Mouse (Mus musculus): ENCODE data around the gene Sp1.
A peak's percentile ranks its signal among the peaks of the same experiment; 100 is the strongest.

The Sp1 gene

GRCm38 (mm10) chr15:102405489-102406195 lies at the start of gene Sp1:
TSS of gene Sp1 (plus strand) at chr15:102406143.
- peak; percentile 98 for DNase-seq (ENCODE audit: low spot score)

GRCm38 (mm10) chr15:102356501-102357325 lies 49.2 kb upstream of the Sp1 start:
- no peak for DNase-seq (ENCODE audit: low spot score)

GRCm38 (mm10) chr15:102358126-102358525 lies 47.8 kb upstream of the Sp1 start:
- DNase-seq (ENCODE audit: low spot score) = no peak

- DNase-seq (ENCODE audit: low spot score) = no peak
Measured at GRCm38 (mm10) chr15:102358834-102359233, 47.1 kb upstream of the Sp1 start.

GRCm38 (mm10) chr15:102362648-102363047 lies 43.3 kb upstream of the Sp1 start:
- DNase-seq (ENCODE audit: low spot score) = no peak

GRCm38 (mm10) chr15:102364678-102365077 lies 41.3 kb upstream of the Sp1 start:
- no peak for DNase-seq (ENCODE audit: low spot score)

GRCm38 (mm10) chr15:102366238-102366637 lies 39.7 kb upstream of the Sp1 start:
- no peak for DNase-seq (ENCODE audit: low spot score)

- DNase-seq (ENCODE audit: low spot score) = no peak
Measured at GRCm38 (mm10) chr15:102366733-102367344, 39.1 kb upstream of the Sp1 start, which contains the start of gene Sp7. TSS of gene Sp7 (minus strand) at chr15:102367182.

GRCm38 (mm10) chr15:102369972-102370371 lies 36.0 kb upstream of the Sp1 start:
- no peak for DNase-seq (ENCODE audit: low spot score)

- DNase-seq (ENCODE audit: low spot score) = no peak
Measured at GRCm38 (mm10) chr15:102370727-102371126, 35.2 kb upstream of the Sp1 start.

GRCm38 (mm10) chr15:102376453-102377162 lies 29.3 kb upstream of the Sp1 start:
- peak; percentile 53 for DNase-seq (ENCODE audit: low spot score)

- DNase-seq (ENCODE audit: low spot score) = peak; percentile 87
Measured at GRCm38 (mm10) chr15:102377163-102377543, 28.8 kb upstream of the Sp1 start.

- peak; percentile 46 for DNase-seq (ENCODE audit: low spot score)
Measured at GRCm38 (mm10) chr15:102377810-102378262, 28.1 kb upstream of the Sp1 start.

GRCm38 (mm10) chr15:102381575-102381974 lies 24.4 kb upstream of the Sp1 start:
- DNase-seq (ENCODE audit: low spot score) = peak; percentile 85

- no peak for DNase-seq (ENCODE audit: low spot score)
Measured at GRCm38 (mm10) chr15:102383671-102384070, 22.3 kb upstream of the Sp1 start.

- no peak for DNase-seq (ENCODE audit: low spot score)
Measured at GRCm38 (mm10) chr15:102386640-102387039, 19.3 kb upstream of the Sp1 start.

GRCm38 (mm10) chr15:102388942-102389341 lies 17.0 kb upstream of the Sp1 start:
- no peak for DNase-seq (ENCODE audit: low spot score)

- DNase-seq (ENCODE audit: low spot score) = no peak
Measured at GRCm38 (mm10) chr15:102392520-102392919, 13.4 kb upstream of the Sp1 start.

- DNase-seq (ENCODE audit: low spot score) = no peak
Measured at GRCm38 (mm10) chr15:102393584-102394014, 12.3 kb upstream of the Sp1 start.

GRCm38 (mm10) chr15:102395061-102395460 lies 10.9 kb upstream of the Sp1 start:
- DNase-seq (ENCODE audit: low spot score) = no peak

GRCm38 (mm10) chr15:102398629-102399028 lies 7.3 kb upstream of the Sp1 start:
- DNase-seq (ENCODE audit: low spot score) = peak; percentile 35
